Mouse (Mus musculus): ENCODE data around the gene Mpdu1.

DNA sequence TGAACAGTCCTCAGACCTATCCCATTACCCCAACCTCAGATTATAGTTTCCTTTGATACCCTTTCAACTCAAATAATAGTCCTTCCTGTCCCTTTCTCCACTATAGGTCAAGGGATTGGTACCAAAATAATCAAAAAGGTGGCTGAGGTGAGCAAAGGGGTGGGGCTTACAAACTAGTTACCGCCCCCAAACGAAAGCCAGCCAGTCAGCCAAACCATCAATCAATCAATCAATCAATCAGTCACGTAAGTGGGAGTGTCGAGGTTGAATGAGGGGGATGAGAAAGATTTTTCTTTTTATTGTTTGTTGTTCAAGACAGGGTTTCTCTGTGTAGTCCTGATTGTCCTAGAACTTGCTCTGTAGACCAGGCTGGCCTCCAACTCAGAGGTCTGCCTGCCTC lies 39.4 kb downstream of the Mpdu1 start:
- no peak for TF ChIP-seq CTCF (IDR thresholded peaks at IDR 0.05; ENCODE audit: insufficient read depth, low read depth, low read length)
- no peak for TF ChIP-seq POLR2A (IDR thresholded peaks at IDR 0.05; ENCODE audit: insufficient read depth, low read depth, low read length)

Data from olfactory bulb, adult 2 months (tissue).